Mouse (Mus musculus): ENCODE results near the gene Madd. TPM values are rescaled to one million over a fixed set of nuclear protein-coding genes. Genes with fewer than 3 reads are reported as not detected.
A peak's percentile ranks its signal among the peaks of the same experiment; 100 is the strongest.

The Madd gene
- polyA plus RNA-seq, 1 experiment, result 44.4 TPM

DNA sequence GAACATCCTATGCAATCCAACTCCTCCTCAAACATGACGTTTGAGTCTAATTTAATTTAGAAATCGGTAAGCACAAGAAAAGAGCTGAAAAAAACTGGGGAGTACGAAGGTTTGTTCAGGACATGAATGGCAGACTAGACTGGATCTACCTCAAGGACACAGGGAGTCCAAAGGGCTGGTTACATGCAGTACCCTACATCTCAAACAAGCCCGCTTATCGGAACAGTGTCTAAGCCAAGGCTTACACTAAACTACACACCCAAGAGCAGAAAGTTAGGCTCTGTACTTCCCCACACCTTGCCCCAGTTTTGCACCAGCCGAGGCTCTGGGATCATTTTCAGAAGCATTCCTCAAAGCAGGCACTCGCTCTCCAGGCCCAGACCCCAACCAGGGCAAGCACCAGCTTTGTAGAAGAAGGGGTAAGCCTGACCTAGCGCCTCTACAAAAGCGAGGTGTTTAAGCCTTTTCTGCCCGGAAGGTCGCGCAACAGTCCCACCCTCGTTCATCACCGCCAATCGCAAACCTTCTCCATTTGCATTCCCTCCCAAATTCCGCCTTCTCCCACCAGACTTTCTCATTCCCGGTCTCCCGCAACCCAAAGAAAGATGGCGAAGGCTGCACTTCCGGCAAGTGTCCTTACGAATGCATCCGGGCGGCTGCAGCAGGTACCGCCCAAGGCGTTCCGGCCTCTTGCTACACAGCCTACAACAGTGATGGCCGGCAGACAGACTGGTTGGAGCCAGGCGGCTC is 18.8 kb upstream of the Madd start, which contains the start of the genes Nr1h3 and Acp2:
Gene Nr1h3 (minus strand): TSS at position 613 of the 750 bp plus-strand sequence.
Gene Acp2 (plus strand): TSS at position 664 of the 750 bp plus-strand sequence.
- TF ChIP-seq CTCF (IDR thresholded peaks at IDR 0.05; ENCODE audit: control insufficient read depth, insufficient read depth, low read length) (0 out of 2 replicates have a peak, but pooled peaks have one; percentile 2), POLR2A (IDR thresholded peaks at IDR 0.05; ENCODE audit: borderline replicate concordance, control insufficient read depth, low read depth, low read length) (peak; percentile 88; the same call in 1 of the 2 replicates)
- Histone ChIP-seq H3K27ac (ENCODE audit: control insufficient read depth, insufficient read depth, low read depth, low read length, poor library complexity) (peak within 1 kb of the TSS; percentile 48), H3K4me1 (ENCODE audit: control insufficient read depth, insufficient read depth, low read length) (peaks cover 4% of the 10 kb centered on the region; the same call in 1 of the 2 replicates), H3K4me3 (replicated peaks; ENCODE audit: control insufficient read depth, low read depth, low read length) (peak within 1 kb of the TSS; percentile 95)
- 3% methylated on average over 28 of the region's 28 CpGs for WGBS

DNA sequence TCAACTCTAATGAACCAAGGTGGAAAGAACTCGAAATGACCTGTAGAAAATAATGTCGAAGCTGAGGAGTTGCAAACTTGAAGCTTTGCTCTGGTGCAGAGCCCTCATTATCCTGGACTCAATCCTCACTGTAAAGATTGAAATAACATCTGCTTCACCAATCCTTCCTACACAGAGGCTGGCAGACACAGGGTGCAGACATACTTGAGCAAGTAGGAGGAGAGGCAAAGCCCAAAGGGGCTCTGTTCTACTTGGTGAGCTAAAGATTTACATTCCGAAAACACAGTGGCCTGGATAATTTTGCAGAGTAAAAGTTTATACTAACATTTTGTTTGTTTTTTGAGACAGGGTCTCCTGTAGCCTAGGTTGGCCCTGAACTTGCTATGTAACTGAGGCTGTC is 15.3 kb upstream of the Madd start:
- 82% methylated on average over 3 of the region's 3 CpGs for WGBS

DNA sequence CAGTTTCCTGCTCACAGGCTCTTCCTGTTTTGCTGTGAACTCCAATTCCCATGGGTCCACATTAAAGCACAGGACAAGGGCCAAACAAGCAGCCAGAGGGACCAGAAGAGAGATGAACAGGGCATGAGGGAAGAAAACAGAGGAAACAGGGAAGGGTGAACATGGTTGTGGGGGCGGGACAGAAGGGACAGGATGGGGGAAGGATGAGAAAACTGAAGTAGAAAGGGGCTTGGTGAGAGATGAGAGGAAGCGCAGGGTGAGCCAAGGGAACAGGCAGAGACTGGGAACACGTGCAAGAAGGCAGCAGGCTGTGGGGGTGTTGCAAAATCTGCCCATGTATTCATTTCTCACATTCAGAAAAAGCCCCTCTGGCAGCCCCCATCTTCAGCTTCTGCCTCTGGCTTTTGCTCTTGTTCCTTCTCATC is 13.0 kb upstream of the Madd start:
- no peak for TF ChIP-seq CTCF (IDR thresholded peaks at IDR 0.05; ENCODE audit: control insufficient read depth, insufficient read depth, low read length)
- no peak for TF ChIP-seq POLR2A (IDR thresholded peaks at IDR 0.05; ENCODE audit: borderline replicate concordance, control insufficient read depth, low read depth, low read length)
- no peak overlapping the region for H3K27ac ChIP-seq (ENCODE audit: control insufficient read depth, insufficient read depth, low read depth, low read length, poor library complexity)
- H3K4me1 ChIP-seq (ENCODE audit: control insufficient read depth, insufficient read depth, low read length), result no peaks in the 10 kb centered on the region
- WGBS, result 27% methylated on average over 3 of the region's 3 CpGs
- H3K4me3 ChIP-seq (replicated peaks; ENCODE audit: control insufficient read depth, low read depth, low read length), result no peak overlapping the region

More for the DNA sequence above, 15.3 kb upstream of the Madd start:
- Histone ChIP-seq H3K4me3 (replicated peaks; ENCODE audit: control insufficient read depth, low read depth, low read length) (no peak overlapping the region), H3K4me1 (ENCODE audit: control insufficient read depth, insufficient read depth, low read length) (no peaks in the 10 kb centered on the region), H3K27ac (ENCODE audit: control insufficient read depth, insufficient read depth, low read depth, low read length, poor library complexity) (no peak overlapping the region)
- TF ChIP-seq CTCF (IDR thresholded peaks at IDR 0.05; ENCODE audit: control insufficient read depth, insufficient read depth, low read length), result no peak

DNA sequence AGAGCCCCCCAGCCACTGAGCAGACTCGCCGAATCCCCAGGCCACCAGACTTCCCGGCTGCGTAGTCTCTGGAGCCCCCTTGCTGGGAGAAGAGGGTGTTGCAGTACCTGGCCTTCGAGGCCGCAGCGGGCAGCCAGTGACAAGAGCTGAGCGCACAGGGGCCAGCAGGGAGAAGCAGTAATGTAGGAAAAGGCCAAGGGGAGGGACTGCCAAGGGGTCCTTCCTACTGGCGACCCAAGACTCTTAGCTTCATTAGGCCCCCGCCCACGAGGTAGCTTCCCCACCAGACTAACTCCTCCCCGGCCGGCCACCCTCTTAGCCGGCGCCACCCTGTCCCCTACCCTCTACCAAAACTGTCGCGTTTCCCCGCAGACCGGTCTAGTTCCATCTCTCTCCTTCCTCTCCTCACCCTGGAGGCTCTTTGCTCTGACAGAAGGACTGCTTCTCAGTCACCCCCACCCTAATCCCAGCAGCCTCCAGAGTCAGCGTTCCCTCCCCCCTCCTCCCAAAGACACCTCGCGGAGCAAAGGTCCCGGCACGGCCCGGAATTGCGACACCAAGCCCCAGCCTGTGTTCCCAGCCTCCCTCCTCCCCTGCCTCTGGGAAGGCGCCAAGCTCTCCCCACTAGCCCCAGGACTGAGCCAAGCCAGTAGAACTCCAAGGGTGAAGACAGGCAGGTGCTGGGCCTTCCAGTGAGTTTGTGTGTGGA is 11.1 kb upstream of the Madd start:
- Histone ChIP-seq H3K27ac (ENCODE audit: control insufficient read depth, insufficient read depth, low read depth, low read length, poor library complexity) (peak overlapping the region; percentile 37; the same call in 1 of the 2 replicates), H3K4me1 (ENCODE audit: control insufficient read depth, insufficient read depth, low read length) (no peaks in the 10 kb centered on the region; the same call in 1 of the 2 replicates), H3K4me3 (replicated peaks; ENCODE audit: control insufficient read depth, low read depth, low read length) (peak overlapping the region; percentile 46)
- TF ChIP-seq CTCF (IDR thresholded peaks at IDR 0.05; ENCODE audit: control insufficient read depth, insufficient read depth, low read length) (peak; percentile 77), POLR2A (IDR thresholded peaks at IDR 0.05; ENCODE audit: borderline replicate concordance, control insufficient read depth, low read depth, low read length) (peak; percentile 35; the same call in 1 of the 2 replicates)
- 5% methylated on average over 27 of the region's 27 CpGs for WGBS

DNA sequence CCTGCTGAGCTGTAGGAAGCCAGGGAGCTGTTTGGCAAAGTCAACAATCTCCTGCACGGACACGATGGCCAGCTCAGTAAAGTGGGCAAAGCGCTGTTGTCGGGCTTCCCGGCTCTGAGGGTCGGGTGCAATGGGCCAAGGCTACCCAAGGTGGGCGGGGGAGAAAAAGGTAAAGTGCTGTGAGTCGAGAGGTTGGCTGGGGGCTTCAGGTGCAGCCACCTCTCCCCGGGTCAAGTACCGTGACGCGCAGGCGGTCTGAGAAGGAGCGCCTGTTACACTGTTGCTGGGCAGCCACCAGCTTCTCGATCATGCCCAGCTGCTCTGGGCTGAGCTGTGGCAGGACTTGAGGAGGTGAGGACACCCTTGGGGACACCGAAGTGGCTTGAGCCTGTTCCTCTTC is 6.9 kb upstream of the Madd start:
- WGBS, result 91% methylated on average over 16 of the region's 16 CpGs
- no peak overlapping the region for H3K27ac ChIP-seq (ENCODE audit: control insufficient read depth, insufficient read depth, low read depth, low read length, poor library complexity)
- no peak overlapping the region for H3K4me3 ChIP-seq (replicated peaks; ENCODE audit: control insufficient read depth, low read depth, low read length)
- H3K4me1 ChIP-seq (ENCODE audit: control insufficient read depth, insufficient read depth, low read length), result no peaks in the 10 kb centered on the region; the same call in none of the 2 replicates
- TF ChIP-seq POLR2A (IDR thresholded peaks at IDR 0.05; ENCODE audit: borderline replicate concordance, control insufficient read depth, low read depth, low read length), result no peak

DNA sequence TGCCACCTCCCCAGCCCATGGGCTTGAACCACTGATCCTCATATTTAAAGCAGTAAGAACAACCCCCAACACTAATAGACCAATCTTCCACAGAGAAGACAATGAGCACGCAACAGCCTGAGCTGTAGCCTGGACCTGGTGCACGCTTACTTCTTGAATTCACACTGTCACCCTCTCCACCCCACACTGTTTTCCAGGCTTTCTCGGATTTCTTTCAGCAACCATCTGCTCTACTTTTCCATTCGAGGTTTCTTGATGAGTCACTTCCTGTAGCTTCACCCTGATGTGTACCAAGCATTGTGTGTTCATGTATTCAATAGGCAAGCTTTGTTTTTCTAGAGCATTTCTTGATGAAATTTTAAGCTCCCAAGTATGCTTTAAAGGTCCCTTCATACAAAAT is 3.8 kb upstream of the Madd start:
- 46% methylated on average over 4 of the region's 4 CpGs for WGBS
- Histone ChIP-seq H3K4me1 (ENCODE audit: control insufficient read depth, insufficient read depth, low read length) (peaks cover 3% of the 10 kb centered on the region), H3K27ac (ENCODE audit: control insufficient read depth, insufficient read depth, low read depth, low read length, poor library complexity) (no peak overlapping the region), H3K4me3 (replicated peaks; ENCODE audit: control insufficient read depth, low read depth, low read length) (no peak overlapping the region)
- TF ChIP-seq CTCF (IDR thresholded peaks at IDR 0.05; ENCODE audit: control insufficient read depth, insufficient read depth, low read length) (no peak), POLR2A (IDR thresholded peaks at IDR 0.05; ENCODE audit: borderline replicate concordance, control insufficient read depth, low read depth, low read length) (no peak)

DNA sequence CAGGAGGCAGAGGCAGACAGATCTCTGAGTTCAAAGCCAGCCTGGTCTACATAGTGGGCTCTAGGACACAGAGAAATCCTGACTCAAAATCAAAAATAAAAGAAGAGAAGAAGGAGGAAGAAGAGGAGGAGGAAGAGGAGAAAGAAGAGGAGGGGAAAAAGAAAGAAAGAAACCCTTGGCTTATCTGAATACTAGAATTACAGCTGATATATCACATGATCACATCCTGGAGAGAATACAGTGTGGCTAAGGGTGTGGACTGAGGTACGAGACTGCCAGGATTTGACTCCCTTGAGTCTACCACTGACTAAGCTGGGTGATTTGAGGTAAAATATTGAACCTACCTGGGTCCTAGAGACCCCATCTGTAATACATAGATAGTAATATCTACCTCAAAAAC is 2.6 kb upstream of the Madd start:
- no peak overlapping the region for H3K4me3 ChIP-seq (replicated peaks; ENCODE audit: control insufficient read depth, low read depth, low read length)

DNA sequence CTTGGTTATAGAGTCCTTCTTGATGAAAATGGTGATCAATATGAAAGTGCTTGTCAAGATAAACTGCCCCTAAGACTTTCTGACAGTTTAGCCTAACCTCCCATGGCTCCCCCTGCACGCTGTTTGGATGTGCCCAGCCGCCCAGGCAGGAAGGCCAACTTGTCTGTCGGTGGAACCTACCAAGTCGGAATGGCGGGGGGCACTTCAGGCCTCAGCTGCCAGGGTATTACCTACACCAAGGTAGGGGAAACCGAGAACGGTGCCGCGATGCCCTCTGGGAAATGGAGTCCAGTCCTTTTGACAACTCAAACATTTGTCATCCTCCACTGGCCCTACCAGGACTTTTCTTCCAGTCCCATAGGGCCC is 506 bp downstream of the Madd start:
- peaks cover 5% of the 10 kb centered on the region; the same call in 1 of the 2 replicates for H3K4me1 ChIP-seq (ENCODE audit: control insufficient read depth, insufficient read depth, low read length)
- peak overlapping the region; percentile 78 for H3K4me3 ChIP-seq (replicated peaks; ENCODE audit: control insufficient read depth, low read depth, low read length)
- TF ChIP-seq CTCF (IDR thresholded peaks at IDR 0.05; ENCODE audit: control insufficient read depth, insufficient read depth, low read length) (no peak), POLR2A (IDR thresholded peaks at IDR 0.05; ENCODE audit: borderline replicate concordance, control insufficient read depth, low read depth, low read length) (no peak)
- 0% methylated on average over 9 of the region's 9 CpGs for WGBS
- peak overlapping the region; percentile 90 for H3K27ac ChIP-seq (ENCODE audit: control insufficient read depth, insufficient read depth, low read depth, low read length, poor library complexity)

More for the DNA sequence above, 2.6 kb upstream of the Madd start:
- TF ChIP-seq POLR2A (IDR thresholded peaks at IDR 0.05; ENCODE audit: borderline replicate concordance, control insufficient read depth, low read depth, low read length) (no peak), CTCF (IDR thresholded peaks at IDR 0.05; ENCODE audit: control insufficient read depth, insufficient read depth, low read length) (no peak)
- Histone ChIP-seq H3K4me1 (ENCODE audit: control insufficient read depth, insufficient read depth, low read length) (peaks cover 5% of the 10 kb centered on the region), H3K27ac (ENCODE audit: control insufficient read depth, insufficient read depth, low read depth, low read length, poor library complexity) (no peak overlapping the region)
- WGBS, result 36% methylated on average over 1 of the region's 1 CpGs

Data from bone marrow, adult 2 months (tissue).